Comparison of ENCODE assay signal across 24 mouse cellular contexts in the genomic region with DNA sequence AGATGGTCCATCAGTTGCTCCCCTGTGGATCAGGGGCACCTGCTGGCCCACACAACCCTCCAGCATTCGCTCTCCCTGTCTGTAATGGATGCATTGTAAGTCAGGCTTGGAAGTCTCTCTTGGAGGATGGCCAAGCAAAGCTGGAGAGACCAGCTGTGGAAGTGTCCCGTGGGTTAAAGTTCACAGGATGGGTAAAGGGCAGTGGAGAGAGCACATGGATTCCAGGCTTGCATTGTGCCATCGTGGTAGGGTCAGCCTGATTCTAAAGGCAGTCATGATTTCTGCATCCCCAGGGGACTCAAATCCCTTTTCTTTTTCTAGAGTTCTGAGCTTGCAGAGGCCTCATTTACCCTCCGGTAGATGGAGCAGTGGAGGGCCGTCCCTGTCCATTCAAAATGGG. TPM values are rescaled to one million over a fixed set of nuclear protein-coding genes. Genes with fewer than 3 reads are reported as not detected.
DNase-seq lines count a peak whose midpoint lies in the region; ATAC-seq lines count a peak whose summit lies in the region.
"Had no signal": no experiment of that assay in that cellular context is flagged by ENCODE, and none has a peak within 500 bp of the region (broad histone marks: within the 10 kb centered on the region; RNA-seq: fewer than 3 reads in every experiment).

No protein-coding gene starts in this region.

- no peak overlapping the region for H3K4me2 ChIP-seq in kidney, embryonic 16.5 days (replicated peaks; ENCODE audit: low read depth, low read length)
- no peak overlapping the region for H3K4me2 ChIP-seq in midbrain, embryonic 11.5 days
- H3K4me2 ChIP-seq: embryonic facial prominence, embryonic 15.5 days had no signal

- peak; percentile 68 for DNase-seq in kidney, adult 18-20 months
- DNase-seq in midbrain, embryonic 11.5 days (ENCODE audit: low spot score, missing footprints) = peak; percentile 65
- DNase-seq in midbrain, embryonic 10.5 days (ENCODE audit: low spot score) = no peak
- peak; percentile 83 for DNase-seq in kidney, postnatal 14 days
- DNase-seq in adrenal gland, postnatal 14 days = no peak
- no peak for DNase-seq in gastrocnemius, postnatal 10 days
- DNase-seq: cerebellum, adult 11 months; cerebellum, adult 9-11 months; gastrocnemius, postnatal 14 days; heart, adult 11 months; layer of hippocampus, adult 9-11 months; lung, adult 2 months; lung, postnatal 14 days; right cerebral cortex, adult 18-20 months; right cerebral cortex, postnatal 4 days; thymus, adult 18-20 months had no signal

- no peak overlapping the region for H3K4me3 ChIP-seq in kidney, embryonic 16.5 days (ENCODE audit: low read length)
- H3K4me3 ChIP-seq in midbrain, embryonic 11.5 days (ENCODE audit: low read depth, low read length) = no peak overlapping the region
- H3K4me3 ChIP-seq in midbrain, embryonic 10.5 days = no peak overlapping the region
- H3K4me3 ChIP-seq: embryonic facial prominence, embryonic 15.5 days; hindbrain, embryonic 10.5 days; left cerebral cortex, adult 2 months; neural tube, embryonic 15.5 days had no signal

- no peak for ATAC-seq in kidney, embryonic 16.5 days (ENCODE audit: low FRiP score, low TSS enrichment)
- no peak for ATAC-seq in midbrain, embryonic 11.5 days (ENCODE audit: low FRiP score)

- WGBS in kidney, embryonic 16.5 days = 59% methylated on average over 5 of the region's 5 CpGs
- 54% methylated on average over 5 of the region's 5 CpGs for WGBS in midbrain, embryonic 11.5 days
- WGBS in midbrain, embryonic 10.5 days = 65% methylated on average over 5 of the region's 5 CpGs

- H3K9me3 ChIP-seq in kidney, embryonic 16.5 days (ENCODE audit: low read length) = no peaks in the 10 kb centered on the region
- H3K9me3 ChIP-seq in midbrain, embryonic 11.5 days (ENCODE audit: control insufficient read depth, low read length) = no peaks in the 10 kb centered on the region
- H3K9me3 ChIP-seq in midbrain, embryonic 10.5 days (replicated peaks) = no peaks in the 10 kb centered on the region
- H3K9me3 ChIP-seq: embryonic facial prominence, embryonic 15.5 days; hindbrain, embryonic 10.5 days; neural tube, embryonic 15.5 days had no signal

- no peak overlapping the region for H3K9ac ChIP-seq in kidney, embryonic 16.5 days (replicated peaks; ENCODE audit: low read length)
- H3K9ac ChIP-seq in midbrain, embryonic 11.5 days (ENCODE audit: low read length) = no peak overlapping the region
- H3K9ac ChIP-seq: embryonic facial prominence, embryonic 15.5 days; neural tube, embryonic 15.5 days had no signal

- H3K36me3 ChIP-seq in kidney, embryonic 16.5 days (ENCODE audit: insufficient read depth, low read length) = no peaks in the 10 kb centered on the region
- no peaks in the 10 kb centered on the region for H3K36me3 ChIP-seq in midbrain, embryonic 11.5 days (ENCODE audit: control insufficient read depth, insufficient read depth, low read length)
- H3K36me3 ChIP-seq in midbrain, embryonic 10.5 days = no peaks in the 10 kb centered on the region
- H3K36me3 ChIP-seq: embryonic facial prominence, embryonic 15.5 days; hindbrain, embryonic 10.5 days; neural tube, embryonic 15.5 days had no signal

- H3K27ac ChIP-seq in kidney, embryonic 16.5 days (ENCODE audit: low read length) = no peak overlapping the region
- no peak overlapping the region for H3K27ac ChIP-seq in midbrain, embryonic 11.5 days (ENCODE audit: low read depth, low read length)
- no peak overlapping the region for H3K27ac ChIP-seq in midbrain, embryonic 10.5 days (replicated peaks)
- H3K27ac ChIP-seq: embryonic facial prominence, embryonic 15.5 days; hindbrain, embryonic 10.5 days; left cerebral cortex, adult 2 months; neural tube, embryonic 15.5 days had no signal

- peaks cover 26% of the 10 kb centered on the region for H3K4me1 ChIP-seq in kidney, embryonic 16.5 days (ENCODE audit: insufficient read depth, low read length)
- no peaks in the 10 kb centered on the region for H3K4me1 ChIP-seq in midbrain, embryonic 11.5 days (ENCODE audit: control insufficient read depth, insufficient read depth, low read length)
- peaks cover 22% of the 10 kb centered on the region for H3K4me1 ChIP-seq in midbrain, embryonic 10.5 days

- H3K27me3 ChIP-seq in kidney, embryonic 16.5 days (ENCODE audit: insufficient read depth, low read length) = no peaks in the 10 kb centered on the region
- no peaks in the 10 kb centered on the region for H3K27me3 ChIP-seq in midbrain, embryonic 11.5 days (ENCODE audit: control insufficient read depth, insufficient read depth, low read length)
- H3K27me3 ChIP-seq in midbrain, embryonic 10.5 days (ENCODE audit: low read depth, poor library complexity, severe bottlenecking) = peaks cover 23% of the 10 kb centered on the region
- H3K27me3 ChIP-seq: embryonic facial prominence, embryonic 15.5 days; neural tube, embryonic 15.5 days had no signal

RNA-seq across cellular contexts. Expression of a gene that starts 0.4 kb away (rescaled TPM):
- 0.05 and 0.09 TPM in 2 replicates for polyA plus RNA-seq in kidney, embryonic 16.5 days (2015; fragmentation: Nextera tagmentation; extraction: Ambion mirVana)
- polyA plus RNA-seq in midbrain, embryonic 11.5 days (2014; fragmentation: Nextera tagmentation; extraction: Ambion mirVana) = not detected in 2 replicates
- 0.21 TPM in 1 of 2 replicates, not detected in the other for polyA plus RNA-seq in midbrain, embryonic 10.5 days (2016; fragmentation: Nextera tagmentation; extraction: Ambion mirVana)
- total RNA-seq in adrenal gland, postnatal 14 days (2021) = 0.44 and 0.90 TPM in 2 replicates
- total RNA-seq in gastrocnemius, postnatal 10 days (2021) = under 1 TPM; 0.47 to 0.77 TPM
- polyA plus RNA-seq: midbrain, postnatal 0 days had no signal

RNA-seq across cellular contexts. Expression of a gene that starts 21.5 kb away (rescaled TPM):
- polyA plus RNA-seq in kidney, embryonic 16.5 days (2015; fragmentation: Nextera tagmentation; extraction: Ambion mirVana) = not detected in 2 replicates
- polyA plus RNA-seq in midbrain, embryonic 11.5 days (2014; fragmentation: Nextera tagmentation; extraction: Ambion mirVana) = not detected in 2 replicates
- polyA plus RNA-seq in midbrain, embryonic 10.5 days (2016; fragmentation: Nextera tagmentation; extraction: Ambion mirVana) = 0.05 TPM in 1 of 2 replicates, not detected in the other
- 0.41 TPM in 1 of 2 replicates, not detected in the other for total RNA-seq in adrenal gland, postnatal 14 days (2021)
- total RNA-seq in gastrocnemius, postnatal 10 days (2021) = not detected
- total RNA-seq: gastrocnemius, postnatal 14 days; left cerebral cortex, adult 2 months; left cerebral cortex, postnatal 36 days had no signal
- polyA plus RNA-seq: forebrain, embryonic 16.5 days; neural tube, embryonic 15.5 days had no signal

RNA-seq across cellular contexts. Expression of a gene that starts 39.7 kb away (rescaled TPM):
- polyA plus RNA-seq in kidney, embryonic 16.5 days (2015; fragmentation: Nextera tagmentation; extraction: Ambion mirVana) = 6.8 and 7.6 TPM in 2 replicates
- 2.5 and 2.7 TPM in 2 replicates for polyA plus RNA-seq in midbrain, embryonic 11.5 days (2014; fragmentation: Nextera tagmentation; extraction: Ambion mirVana)
- polyA plus RNA-seq in midbrain, embryonic 10.5 days (2016; fragmentation: Nextera tagmentation; extraction: Ambion mirVana) = 2.7 and 3.4 TPM in 2 replicates
- total RNA-seq in adrenal gland, postnatal 14 days (2021) = 6.1 and 8.5 TPM in 2 replicates
- 1 to 10 TPM; 5.9 to 6.9 TPM for total RNA-seq in gastrocnemius, postnatal 10 days (2021)

Comparison
In these comparisons a context has a peak if more than half of its experiments do, and no peak if none do; other contexts are left out.
1. DNase-seq: peak in kidney, adult 18-20 months (single experiment), midbrain, embryonic 11.5 days (single experiment) and kidney, postnatal 14 days (single experiment); none in midbrain, embryonic 10.5 days (single experiment), adrenal gland, postnatal 14 days (single experiment) and gastrocnemius, postnatal 10 days (single experiment).